Mouse (Mus musculus) cerebellum, adult 2 months (tissue): ENCODE results near the gene Smug1.

Experiments
- CTCF ChIP-seq: fragments of 200-500 bp; IDR thresholded peaks from 2 replicates; pipeline ENCODE4 v1.5.1; 2011; ENCODE audit warnings: low read depth, mild to moderate bottlenecking, control low read depth, low read length, moderate library complexity, borderline replicate concordance; ENCODE audit not compliant: insufficient read depth
- POLR2A ChIP-seq: fragments of 200-500 bp; IDR thresholded peaks from 2 replicates; pipeline ENCODE4 v1.6.1; 2011; ENCODE audit warnings: low read length, control low read depth, borderline replicate concordance; ENCODE audit not compliant: insufficient read depth

DNA sequence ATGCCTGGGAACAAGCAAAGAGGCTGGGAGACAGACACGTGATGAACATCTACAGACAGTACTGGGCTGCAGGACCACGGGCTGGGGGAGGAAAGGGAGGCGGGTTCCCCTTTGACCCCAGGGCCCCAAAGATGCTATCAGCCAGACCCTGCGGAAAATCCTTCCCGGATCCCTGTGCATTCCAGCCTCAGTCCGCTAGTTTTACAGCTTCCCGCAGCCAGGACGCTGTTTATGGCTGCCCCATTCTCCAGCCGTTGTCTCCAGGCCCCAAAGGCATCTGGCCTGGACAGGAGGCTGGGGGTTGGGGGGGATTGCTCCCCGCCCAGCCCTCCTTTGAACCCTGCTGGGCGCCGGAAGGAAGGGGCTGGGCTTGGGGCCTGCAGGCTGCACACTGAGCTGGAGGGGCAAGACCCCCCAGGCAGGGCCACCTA lies 10.7 kb upstream of the Smug1 start:
- TF ChIP-seq CTCF (no peak), POLR2A (no peak)
